ENCODE assay signal across 7 mouse cellular contexts in the genomic region with DNA sequence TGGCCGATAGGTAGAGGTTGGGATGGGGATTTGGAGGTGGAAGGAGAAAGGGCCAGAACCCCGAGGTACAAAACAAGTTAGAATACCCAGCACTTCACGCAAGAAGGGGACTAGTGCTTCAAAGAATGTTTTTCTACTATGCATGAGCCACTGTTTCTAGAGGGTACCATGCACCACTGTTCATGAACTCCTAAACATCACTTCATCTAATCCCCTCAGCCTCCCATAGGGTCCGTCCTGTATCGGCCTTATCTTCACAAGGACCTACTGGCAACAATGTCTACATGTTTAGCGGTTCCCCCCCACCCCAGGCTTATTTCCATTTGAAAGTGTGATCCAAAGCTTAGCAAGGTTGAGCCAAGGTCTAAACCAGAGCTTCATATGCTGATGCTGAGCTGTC.
DNase-seq lines count a peak whose midpoint lies in the region; ATAC-seq and TF ChIP-seq lines count a peak whose summit lies in the region.

No protein-coding gene starts in this region.

- no peak overlapping the region for H3K9ac ChIP-seq in lung, embryonic 14.5 days
- H3K9ac ChIP-seq in lung, postnatal 0 days (replicated peaks; ENCODE audit: low read depth), result no peak overlapping the region
- no peak overlapping the region for H3K9ac ChIP-seq in forebrain, embryonic 16.5 days (replicated peaks; ENCODE audit: low read depth, low read length)
- no peak overlapping the region for H3K9ac ChIP-seq in limb, embryonic 13.5 days
- no peak overlapping the region for H3K9ac ChIP-seq in stomach, embryonic 15.5 days

- ATAC-seq in lung, embryonic 14.5 days (ENCODE audit: insufficient read depth), result peak; percentile 10; the same call in 1 of the 2 replicates
- ATAC-seq in lung, postnatal 0 days, result no peak
- peak; percentile 32; the same call in 1 of the 2 replicates for ATAC-seq in forebrain, embryonic 16.5 days
- 0 out of 2 replicates have a peak, but pooled peaks have one; percentile 4 for ATAC-seq in limb, embryonic 13.5 days (ENCODE audit: low FRiP score, low read depth)
- ATAC-seq in stomach, embryonic 15.5 days (ENCODE audit: insufficient read depth, low FRiP score, low read depth), result no peak

- no peak for TF ChIP-seq EP300 in lung, postnatal 0 days (IDR thresholded peaks at IDR 0.05)

- WGBS in lung, embryonic 14.5 days, result 67% methylated on average over 6 of the region's 6 CpGs
- WGBS in lung, postnatal 0 days, result 75% methylated on average over 6 of the region's 6 CpGs
- 61% methylated on average over 6 of the region's 6 CpGs for WGBS in forebrain, embryonic 16.5 days
- WGBS in limb, embryonic 13.5 days, result 77% methylated on average over 6 of the region's 6 CpGs
- WGBS in stomach, embryonic 15.5 days, result 66% methylated on average over 6 of the region's 6 CpGs

- TF ChIP-seq CTCF in lung, embryonic 14.5 days (IDR thresholded peaks at IDR 0.05; ENCODE audit: low read depth), result no peak
- no peak for TF ChIP-seq CTCF in lung, postnatal 0 days (IDR thresholded peaks at IDR 0.05)

- DNase-seq in lung, embryonic 14.5 days, result no peak
- no peak for DNase-seq in lung, postnatal 0 days (ENCODE audit: low spot score)
- no peak for DNase-seq in spleen, adult 18-20 months
- no peak for DNase-seq in ovary, adult 18-20 months (ENCODE audit: low spot score)

- H3K36me3 ChIP-seq in lung, embryonic 14.5 days (ENCODE audit: insufficient read depth), result no peaks in the 10 kb centered on the region
- no peaks in the 10 kb centered on the region for H3K36me3 ChIP-seq in lung, postnatal 0 days (ENCODE audit: insufficient read depth, low read length)
- no peaks in the 10 kb centered on the region for H3K36me3 ChIP-seq in forebrain, embryonic 16.5 days (ENCODE audit: control insufficient read depth, insufficient read depth)
- no peaks in the 10 kb centered on the region for H3K36me3 ChIP-seq in limb, embryonic 13.5 days
- no peaks in the 10 kb centered on the region for H3K36me3 ChIP-seq in stomach, embryonic 15.5 days

- no peak overlapping the region for H3K27ac ChIP-seq in lung, embryonic 14.5 days (ENCODE audit: low read depth)
- no peak overlapping the region for H3K27ac ChIP-seq in lung, postnatal 0 days (ENCODE audit: low read length)
- H3K27ac ChIP-seq in forebrain, embryonic 16.5 days (ENCODE audit: low read length), result no peak overlapping the region
- H3K27ac ChIP-seq in limb, embryonic 13.5 days, result no peak overlapping the region
- 0 out of 2 replicates have a peak overlapping the region, but pooled peaks have one; percentile 40 for H3K27ac ChIP-seq in stomach, embryonic 15.5 days

- H3K9me3 ChIP-seq in lung, embryonic 14.5 days (ENCODE audit: low read depth, low read length), result no peaks in the 10 kb centered on the region
- no peaks in the 10 kb centered on the region for H3K9me3 ChIP-seq in lung, postnatal 0 days (ENCODE audit: low read length)
- H3K9me3 ChIP-seq in forebrain, embryonic 16.5 days (ENCODE audit: control insufficient read depth, low read length), result no peaks in the 10 kb centered on the region
- no peaks in the 10 kb centered on the region for H3K9me3 ChIP-seq in limb, embryonic 13.5 days
- H3K9me3 ChIP-seq in stomach, embryonic 15.5 days, result no peaks in the 10 kb centered on the region

- H3K27me3 ChIP-seq in lung, embryonic 14.5 days (ENCODE audit: insufficient read depth, low read length), result no peaks in the 10 kb centered on the region
- no peaks in the 10 kb centered on the region for H3K27me3 ChIP-seq in lung, postnatal 0 days (replicated peaks; ENCODE audit: insufficient read depth, low read length)
- H3K27me3 ChIP-seq in forebrain, embryonic 16.5 days (replicated peaks; ENCODE audit: control insufficient read depth, insufficient read depth, low read length), result no peaks in the 10 kb centered on the region
- H3K27me3 ChIP-seq in limb, embryonic 13.5 days, result no peaks in the 10 kb centered on the region
- H3K27me3 ChIP-seq in stomach, embryonic 15.5 days (replicated peaks), result no peaks in the 10 kb centered on the region

- H3K4me3 ChIP-seq in lung, embryonic 14.5 days (ENCODE audit: low read depth, low read length), result no peak overlapping the region
- no peak overlapping the region for H3K4me3 ChIP-seq in lung, postnatal 0 days (ENCODE audit: low read depth, low read length)
- H3K4me3 ChIP-seq in forebrain, embryonic 16.5 days (replicated peaks; ENCODE audit: low read length), result no peak overlapping the region
- H3K4me3 ChIP-seq in limb, embryonic 13.5 days, result no peak overlapping the region
- no peak overlapping the region for H3K4me3 ChIP-seq in stomach, embryonic 15.5 days (replicated peaks)

- no peaks in the 10 kb centered on the region for H3K4me1 ChIP-seq in lung, embryonic 14.5 days (ENCODE audit: insufficient read depth)
- H3K4me1 ChIP-seq in lung, postnatal 0 days (ENCODE audit: insufficient read depth, low read depth, low read length), result 0 out of 2 replicates have a peak, but pooled peaks cover 5% of the 10 kb centered on the region
- H3K4me1 ChIP-seq in forebrain, embryonic 16.5 days (replicated peaks; ENCODE audit: control insufficient read depth, insufficient read depth, low read length), result peaks cover 8% of the 10 kb centered on the region
- H3K4me1 ChIP-seq in limb, embryonic 13.5 days, result peaks cover 17% of the 10 kb centered on the region
- H3K4me1 ChIP-seq in stomach, embryonic 15.5 days, result peaks cover 4% of the 10 kb centered on the region; the same call in 1 of the 2 replicates

- peak overlapping the region; percentile 49 for H3K4me2 ChIP-seq in lung, embryonic 14.5 days
- no peak overlapping the region for H3K4me2 ChIP-seq in lung, postnatal 0 days (replicated peaks; ENCODE audit: low read depth, low read length)
- no peak overlapping the region for H3K4me2 ChIP-seq in forebrain, embryonic 16.5 days (ENCODE audit: low read length)
- H3K4me2 ChIP-seq in limb, embryonic 13.5 days (replicated peaks), result 0 out of 2 replicates have a peak overlapping the region, but pooled peaks have one; percentile 42
- H3K4me2 ChIP-seq in stomach, embryonic 15.5 days, result no peak overlapping the region

Comparison
In these comparisons a context has a peak if more than half of its experiments do, and no peak if none do; other contexts are left out.
1. ATAC-seq: peak in lung, embryonic 14.5 days (single experiment), forebrain, embryonic 16.5 days (single experiment) and limb, embryonic 13.5 days (single experiment); none in lung, postnatal 0 days (single experiment) and stomach, embryonic 15.5 days (single experiment).
2. H3K4me2 ChIP-seq: peak in lung, embryonic 14.5 days (single experiment) and limb, embryonic 13.5 days (single experiment); none in lung, postnatal 0 days (single experiment), forebrain, embryonic 16.5 days (single experiment) and stomach, embryonic 15.5 days (single experiment).